Mouse (Mus musculus): ENCODE measurements around the gene Ecm2. TPM values are rescaled to one million over a fixed set of nuclear protein-coding genes. Genes with fewer than 3 reads are reported as not detected.

The Ecm2 gene
- polyA plus RNA-seq, 1 experiment from 2014 or later = 2.1 TPM

DNA sequence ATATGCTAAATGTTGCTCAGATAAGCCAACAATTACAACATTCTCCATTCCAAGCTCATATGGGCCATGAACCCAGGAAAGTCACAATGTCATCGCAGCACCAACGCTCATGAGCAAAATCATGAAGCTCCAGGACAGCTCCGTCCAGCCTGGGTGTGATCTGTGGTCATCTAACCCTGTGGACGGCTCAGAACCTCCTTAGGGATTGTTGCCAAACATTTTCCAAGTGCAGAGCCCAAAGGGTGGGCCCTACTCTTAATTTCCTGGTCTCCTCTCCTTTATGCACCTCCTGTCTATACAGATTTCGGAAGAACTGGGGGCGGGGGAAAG lies 32.0 kb upstream of the Ecm2 start:
- H3K36me3 ChIP-seq = no peaks in the 10 kb centered on the region
- H3K4me1 ChIP-seq (replicated peaks) = no peaks in the 10 kb centered on the region
- no peak for ATAC-seq
- no peak overlapping the region for H3K4me3 ChIP-seq (replicated peaks)
- H3K27ac ChIP-seq = no peak overlapping the region
- H3K9ac ChIP-seq (replicated peaks) = no peak overlapping the region
- H3K4me2 ChIP-seq (replicated peaks) = no peak overlapping the region
- no peaks in the 10 kb centered on the region for H3K9me3 ChIP-seq
- H3K27me3 ChIP-seq = no peaks in the 10 kb centered on the region
- WGBS = 96% methylated on average over 6 of the region's 6 CpGs

DNA sequence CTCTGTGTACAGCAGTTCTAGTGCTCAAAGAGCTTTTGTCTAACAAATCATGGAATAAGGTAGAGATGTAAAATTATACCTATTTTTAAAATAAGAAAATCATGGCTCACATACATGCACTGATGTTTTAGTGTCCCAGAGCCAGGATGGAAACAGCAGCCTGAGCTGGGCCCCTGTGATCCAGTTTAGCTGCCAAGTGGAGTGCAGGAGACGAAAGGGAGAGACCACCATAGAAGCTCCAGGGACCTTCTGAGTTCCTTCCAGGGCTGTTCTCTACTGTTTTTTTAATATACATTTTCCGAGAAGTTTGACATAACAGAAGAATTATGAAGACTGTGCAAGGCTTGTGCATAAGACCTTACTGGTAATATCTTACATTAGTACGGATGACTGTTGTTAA lies 26.7 kb upstream of the Ecm2 start:
- H3K27ac ChIP-seq = no peak overlapping the region
- no peak overlapping the region for H3K4me2 ChIP-seq (replicated peaks)
- no peak for ATAC-seq
- 95% methylated on average over 3 of the region's 3 CpGs for WGBS
- no peak overlapping the region for H3K9ac ChIP-seq (replicated peaks)
- no peaks in the 10 kb centered on the region for H3K27me3 ChIP-seq
- H3K4me1 ChIP-seq (replicated peaks) = no peaks in the 10 kb centered on the region
- no peak overlapping the region for H3K4me3 ChIP-seq (replicated peaks)
- H3K9me3 ChIP-seq = no peaks in the 10 kb centered on the region
- no peaks in the 10 kb centered on the region for H3K36me3 ChIP-seq

DNA sequence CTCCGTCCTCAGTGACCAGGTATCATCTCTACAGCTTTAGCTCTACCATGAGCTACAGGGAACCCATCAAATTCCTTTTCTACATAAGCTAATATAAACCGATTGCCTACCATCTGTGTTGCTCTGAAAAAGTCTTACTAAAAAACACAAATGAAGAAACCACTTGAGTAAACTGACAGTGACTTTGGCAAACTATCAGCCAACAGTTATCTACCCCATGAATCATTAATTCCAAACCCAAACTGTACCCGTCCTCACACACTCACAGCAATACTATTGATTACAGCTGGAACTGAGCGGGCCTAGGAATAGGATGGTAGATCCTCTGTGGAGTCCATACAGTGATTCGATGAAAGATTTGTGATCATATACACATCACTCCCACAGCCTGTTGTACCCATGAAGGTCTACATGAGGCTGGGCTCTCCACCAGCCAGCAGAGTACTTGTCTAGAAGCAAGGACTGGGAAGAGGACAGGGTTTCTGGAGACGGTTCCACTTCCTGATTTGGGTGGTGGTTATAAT lies 25.7 kb upstream of the Ecm2 start:
- no peak for ATAC-seq
- no peak overlapping the region for H3K9ac ChIP-seq (replicated peaks)
- no peak overlapping the region for H3K4me3 ChIP-seq (replicated peaks)
- no peak overlapping the region for H3K27ac ChIP-seq
- no peaks in the 10 kb centered on the region for H3K27me3 ChIP-seq
- 93% methylated on average over 6 of the region's 6 CpGs for WGBS
- H3K4me1 ChIP-seq (replicated peaks) = no peaks in the 10 kb centered on the region
- no peaks in the 10 kb centered on the region for H3K36me3 ChIP-seq
- no peak overlapping the region for H3K4me2 ChIP-seq (replicated peaks)
- no peaks in the 10 kb centered on the region for H3K9me3 ChIP-seq

DNA sequence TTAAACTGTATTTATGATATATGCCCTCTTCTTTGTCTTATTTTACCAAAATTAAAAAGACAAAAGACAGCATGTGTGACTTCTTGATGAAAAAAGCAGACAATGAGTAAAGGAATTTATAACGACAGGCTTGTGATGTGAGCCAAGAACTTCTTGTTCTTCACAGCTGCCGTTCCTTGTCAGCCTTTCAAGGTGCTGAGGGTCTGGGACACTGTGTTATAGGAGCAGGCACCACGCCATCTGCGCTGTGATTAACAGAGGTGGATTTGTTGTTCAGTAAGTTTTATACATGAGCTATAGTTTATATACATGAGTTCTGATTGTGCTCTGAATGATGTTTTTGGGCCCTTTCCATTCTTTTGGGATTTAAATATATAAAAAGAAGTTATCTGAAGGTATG lies 25.2 kb upstream of the Ecm2 start:
- no peaks in the 10 kb centered on the region for H3K4me1 ChIP-seq (replicated peaks)
- 85% methylated on average over 4 of the region's 4 CpGs for WGBS
- ATAC-seq = no peak
- no peaks in the 10 kb centered on the region for H3K36me3 ChIP-seq
- no peak overlapping the region for H3K9ac ChIP-seq (replicated peaks)
- no peak overlapping the region for H3K27ac ChIP-seq
- no peak overlapping the region for H3K4me2 ChIP-seq (replicated peaks)
- H3K27me3 ChIP-seq = no peaks in the 10 kb centered on the region
- H3K4me3 ChIP-seq (replicated peaks) = no peak overlapping the region
- H3K9me3 ChIP-seq = no peaks in the 10 kb centered on the region

DNA sequence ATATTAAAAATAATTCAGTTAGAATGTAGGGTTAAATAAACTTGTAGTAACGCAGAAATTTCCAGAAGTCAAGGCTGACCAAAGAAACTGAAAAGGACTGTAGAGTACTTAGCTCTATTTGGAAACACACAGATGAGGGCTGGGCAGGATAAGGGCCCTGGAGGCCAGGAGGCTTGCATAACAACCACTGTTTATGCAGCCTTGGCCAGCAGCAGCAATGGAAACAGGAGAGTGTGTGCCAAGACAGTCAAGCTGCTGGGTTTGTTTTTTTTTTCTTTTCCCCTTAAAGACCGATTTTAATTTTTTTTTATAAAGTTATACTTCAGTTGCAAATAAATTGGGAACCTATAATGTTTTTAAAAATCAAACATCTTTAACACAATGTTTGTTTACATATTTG lies 24.6 kb upstream of the Ecm2 start:
- H3K27ac ChIP-seq = no peak overlapping the region
- no peaks in the 10 kb centered on the region for H3K36me3 ChIP-seq
- ATAC-seq = no peak
- H3K9me3 ChIP-seq = no peaks in the 10 kb centered on the region
- no peaks in the 10 kb centered on the region for H3K4me1 ChIP-seq (replicated peaks)
- no peaks in the 10 kb centered on the region for H3K27me3 ChIP-seq
- H3K9ac ChIP-seq (replicated peaks) = no peak overlapping the region
- WGBS = 87% methylated on average over 2 of the region's 2 CpGs
- no peak overlapping the region for H3K4me3 ChIP-seq (replicated peaks)
- no peak overlapping the region for H3K4me2 ChIP-seq (replicated peaks)

DNA sequence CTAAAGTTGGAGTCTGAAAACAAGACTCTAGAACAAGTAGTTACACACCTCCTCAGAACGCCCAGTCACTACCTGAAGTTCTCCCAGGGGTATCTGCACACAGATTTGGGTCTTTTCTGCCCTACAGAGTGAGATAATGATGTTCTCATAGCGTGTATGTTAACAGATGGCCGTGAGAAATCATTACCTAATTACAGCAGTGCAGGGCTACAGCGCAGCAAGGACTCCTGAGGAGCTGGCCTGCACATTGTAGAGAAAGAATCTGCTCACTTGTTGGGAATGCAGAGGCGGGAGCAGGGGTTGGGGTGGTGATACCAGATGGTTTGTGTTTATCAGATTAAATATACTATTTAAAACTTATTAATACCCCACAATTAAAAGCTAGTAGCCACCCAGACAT lies 24.1 kb upstream of the Ecm2 start:
- Histone ChIP-seq H3K4me1 (replicated peaks) (no peaks in the 10 kb centered on the region), H3K4me3 (replicated peaks) (no peak overlapping the region), H3K9me3 (no peaks in the 10 kb centered on the region), H3K9ac (replicated peaks) (no peak overlapping the region), H3K27me3 (no peaks in the 10 kb centered on the region), H3K27ac (no peak overlapping the region), H3K4me2 (replicated peaks) (no peak overlapping the region), H3K36me3 (no peaks in the 10 kb centered on the region)
- ATAC-seq = no peak
- 71% methylated on average over 5 of the region's 5 CpGs for WGBS

DNA sequence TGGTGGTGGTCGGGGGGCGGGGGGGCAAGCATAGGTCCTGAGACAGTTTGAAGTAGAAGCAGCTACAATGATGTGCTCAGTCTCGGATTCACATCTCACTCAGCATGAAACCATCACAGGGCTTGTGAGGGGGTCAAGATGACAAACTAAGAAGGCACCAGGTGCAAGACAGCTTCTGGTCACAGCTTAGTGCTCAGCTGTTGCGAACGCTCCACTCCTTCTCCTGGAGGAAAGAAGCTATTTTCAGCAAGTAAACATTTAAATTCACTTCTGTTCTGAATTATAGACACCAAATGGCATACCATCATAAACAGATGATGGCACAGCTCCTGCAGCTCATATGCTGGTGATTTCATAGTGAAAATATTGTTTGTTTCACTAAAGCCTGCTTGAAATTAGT lies 19.2 kb upstream of the Ecm2 start:
- no peaks in the 10 kb centered on the region for H3K36me3 ChIP-seq
- no peaks in the 10 kb centered on the region for H3K4me1 ChIP-seq (replicated peaks)
- H3K27me3 ChIP-seq = no peaks in the 10 kb centered on the region
- no peak overlapping the region for H3K4me2 ChIP-seq (replicated peaks)
- H3K9ac ChIP-seq (replicated peaks) = no peak overlapping the region
- 88% methylated on average over 5 of the region's 5 CpGs for WGBS
- H3K9me3 ChIP-seq = no peaks in the 10 kb centered on the region
- no peak for ATAC-seq
- H3K27ac ChIP-seq = no peak overlapping the region
- no peak overlapping the region for H3K4me3 ChIP-seq (replicated peaks)

DNA sequence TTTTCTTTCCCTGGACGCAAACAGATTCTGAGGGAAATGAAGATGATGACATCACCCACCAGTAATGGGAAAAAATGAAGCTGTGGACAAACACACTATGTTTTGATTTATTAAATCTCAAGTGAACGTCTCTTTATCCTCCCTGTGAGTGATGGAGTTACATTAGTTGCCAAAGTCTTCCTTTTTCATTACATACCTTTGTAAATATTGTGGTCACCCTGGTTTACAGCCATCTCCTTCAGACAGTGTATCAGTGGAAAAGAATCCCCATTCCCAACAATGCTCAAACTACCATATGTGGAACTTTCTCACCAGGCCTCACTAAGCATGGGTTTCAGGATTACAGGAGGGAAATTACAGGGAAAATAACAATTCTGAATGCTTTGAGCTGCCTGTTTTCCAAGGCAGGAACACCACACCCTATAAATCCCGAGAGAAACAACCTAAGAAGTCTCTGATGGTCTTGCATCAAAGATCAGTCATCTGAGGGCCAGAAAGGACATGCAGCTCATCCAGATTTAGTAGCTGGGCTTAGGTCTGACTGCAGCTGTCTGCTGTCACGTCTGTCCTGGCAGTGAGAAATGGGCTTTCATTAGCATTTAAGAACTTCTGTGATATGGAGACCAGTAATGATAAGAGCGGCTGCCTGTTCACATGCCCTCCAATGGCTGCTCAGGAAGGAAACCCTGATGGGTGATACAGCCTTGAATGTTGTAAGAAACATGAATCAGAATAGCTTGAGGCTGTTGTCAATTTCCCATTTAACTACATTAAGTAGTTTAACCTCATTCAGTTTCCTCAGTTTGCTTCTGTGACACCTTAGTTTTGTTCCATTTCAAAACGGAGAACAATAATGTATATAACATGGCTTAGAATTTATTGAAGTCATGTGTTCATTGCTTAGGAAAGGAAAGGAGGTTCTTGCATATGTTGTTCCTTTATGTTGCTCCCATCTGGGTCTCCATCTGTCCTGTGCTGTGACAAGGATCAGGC lies 11.9 kb upstream of the Ecm2 start, which contains the start of gene Tes3-ps:
TSS of gene Tes3-ps (plus strand) at position 943 of the 993 bp plus-strand sequence.
- H3K27me3 ChIP-seq = no peaks in the 10 kb centered on the region
- no peaks in the 10 kb centered on the region for H3K36me3 ChIP-seq
- no peak within 1 kb of the TSS for H3K27ac ChIP-seq
- H3K9ac ChIP-seq (replicated peaks) = no peak within 1 kb of the TSS
- whole genome bisulfite sequencing = 83% methylated on average over 6 of the region's 6 CpGs
- H3K9me3 ChIP-seq = no peaks in the 10 kb centered on the region
- H3K4me2 ChIP-seq (replicated peaks) = no peak within 1 kb of the TSS
- no peaks in the 10 kb centered on the region for H3K4me1 ChIP-seq (replicated peaks)
- no peak for ATAC-seq
- no peak within 1 kb of the TSS for H3K4me3 ChIP-seq (replicated peaks)

DNA sequence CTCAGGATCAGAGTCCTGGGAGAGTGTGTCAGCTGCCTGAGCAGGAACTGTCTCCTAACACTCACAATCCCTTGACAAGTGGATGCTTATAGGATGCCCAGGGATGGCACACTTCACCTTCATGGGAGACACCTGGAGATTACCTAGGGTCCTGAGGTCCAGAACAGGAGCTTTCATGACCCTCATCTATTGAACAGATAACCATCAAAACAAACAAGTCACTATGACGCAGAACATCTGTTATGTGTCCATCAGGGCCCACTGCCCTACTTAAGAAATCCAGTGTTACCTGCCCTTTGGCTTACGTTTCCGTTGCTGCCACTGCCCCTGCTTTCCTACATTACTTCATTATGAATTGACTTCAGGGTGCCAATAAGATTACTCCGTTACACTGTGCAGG lies 1.2 kb downstream of the Ecm2 start:
- no peak overlapping the region for H3K27ac ChIP-seq
- no peaks in the 10 kb centered on the region for H3K27me3 ChIP-seq
- no peak overlapping the region for H3K4me3 ChIP-seq (replicated peaks)
- WGBS = 85% methylated on average over 4 of the region's 4 CpGs
- no peak for ATAC-seq
- H3K4me2 ChIP-seq (replicated peaks) = no peak overlapping the region
- no peaks in the 10 kb centered on the region for H3K9me3 ChIP-seq
- H3K9ac ChIP-seq (replicated peaks) = no peak overlapping the region
- H3K36me3 ChIP-seq = no peaks in the 10 kb centered on the region
- peaks cover 7% of the 10 kb centered on the region for H3K4me1 ChIP-seq (replicated peaks)

DNA sequence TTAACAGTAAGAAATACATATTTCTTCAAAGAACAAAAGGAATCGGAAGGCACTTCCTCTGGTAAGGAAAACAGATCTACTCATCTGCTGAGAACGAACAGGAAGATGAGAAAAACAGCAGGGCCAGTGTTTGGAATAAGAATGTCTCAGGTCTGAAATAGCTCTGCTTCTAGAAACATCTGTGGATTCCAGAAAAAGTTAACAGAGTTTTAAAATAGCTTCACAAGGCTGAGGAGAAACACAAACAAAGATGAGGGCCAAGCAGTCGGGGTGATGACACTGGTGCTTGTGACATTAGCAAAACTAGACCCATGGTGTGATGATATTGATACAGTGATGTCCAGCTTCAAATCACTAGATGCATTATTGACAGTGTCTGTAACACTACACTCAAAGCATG lies 2.6 kb downstream of the Ecm2 start:
- no peak overlapping the region for H3K4me2 ChIP-seq (replicated peaks)
- no peaks in the 10 kb centered on the region for H3K9me3 ChIP-seq
- H3K27ac ChIP-seq = no peak overlapping the region
- H3K36me3 ChIP-seq = no peaks in the 10 kb centered on the region
- H3K4me1 ChIP-seq (replicated peaks) = peaks cover 7% of the 10 kb centered on the region
- 87% methylated on average over 3 of the region's 3 CpGs for WGBS
- no peaks in the 10 kb centered on the region for H3K27me3 ChIP-seq
- ATAC-seq = no peak
- no peak overlapping the region for H3K9ac ChIP-seq (replicated peaks)
- no peak overlapping the region for H3K4me3 ChIP-seq (replicated peaks)

DNA sequence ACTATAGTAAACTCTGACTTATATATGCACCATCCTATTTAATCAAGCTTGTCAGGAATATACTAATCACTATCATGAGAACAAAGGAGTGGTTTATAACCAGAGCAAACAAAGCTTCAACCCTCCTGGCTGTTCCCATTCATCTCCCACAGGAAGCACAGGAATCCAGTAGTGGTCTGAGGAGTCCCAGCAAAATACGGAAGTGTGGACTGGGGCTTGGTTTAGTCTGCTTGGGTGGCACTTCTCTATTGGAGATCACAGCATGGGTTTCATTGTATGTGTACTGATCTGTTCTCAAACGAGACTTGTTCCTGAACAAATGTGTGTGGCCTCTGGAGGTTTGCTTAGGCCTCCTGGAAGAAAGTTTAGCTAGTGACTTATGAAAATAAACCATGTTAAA lies 14.2 kb downstream of the Ecm2 start:
- H3K4me3 ChIP-seq (replicated peaks) = no peak overlapping the region
- H3K27me3 ChIP-seq = no peaks in the 10 kb centered on the region
- H3K9me3 ChIP-seq = no peaks in the 10 kb centered on the region
- WGBS = 25% methylated on average over 2 of the region's 2 CpGs
- H3K9ac ChIP-seq (replicated peaks) = no peak overlapping the region
- no peaks in the 10 kb centered on the region for H3K4me1 ChIP-seq (replicated peaks)
- H3K36me3 ChIP-seq = no peaks in the 10 kb centered on the region
- no peak overlapping the region for H3K4me2 ChIP-seq (replicated peaks)
- ATAC-seq = no peak
- H3K27ac ChIP-seq = no peak overlapping the region

DNA sequence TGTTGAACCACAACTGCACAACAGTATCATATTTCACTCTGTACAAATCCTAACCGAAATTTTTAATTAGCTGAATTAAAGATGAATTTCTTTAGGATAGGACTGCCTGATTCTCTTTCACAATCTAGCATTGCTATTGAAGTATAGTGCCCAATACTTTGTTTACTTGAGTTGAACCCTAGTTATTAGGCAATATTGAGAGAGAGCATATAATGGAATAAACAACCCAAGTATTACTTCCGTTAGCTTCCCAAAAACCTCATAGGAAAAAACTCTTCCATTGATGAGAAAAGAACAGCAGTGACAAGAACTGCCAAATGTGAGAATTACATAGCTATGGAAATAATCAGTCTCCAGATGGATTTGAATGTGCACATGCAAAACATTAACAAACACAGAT lies 21.6 kb downstream of the Ecm2 start:
- Histone ChIP-seq H3K27me3 (no peaks in the 10 kb centered on the region), H3K9ac (replicated peaks) (no peak overlapping the region), H3K4me1 (replicated peaks) (no peaks in the 10 kb centered on the region), H3K4me2 (replicated peaks) (no peak overlapping the region), H3K9me3 (no peaks in the 10 kb centered on the region), H3K4me3 (replicated peaks) (no peak overlapping the region), H3K36me3 (no peaks in the 10 kb centered on the region), H3K27ac (no peak overlapping the region)
- no peak for ATAC-seq
- WGBS = 88% methylated on average over 2 of the region's 2 CpGs

DNA sequence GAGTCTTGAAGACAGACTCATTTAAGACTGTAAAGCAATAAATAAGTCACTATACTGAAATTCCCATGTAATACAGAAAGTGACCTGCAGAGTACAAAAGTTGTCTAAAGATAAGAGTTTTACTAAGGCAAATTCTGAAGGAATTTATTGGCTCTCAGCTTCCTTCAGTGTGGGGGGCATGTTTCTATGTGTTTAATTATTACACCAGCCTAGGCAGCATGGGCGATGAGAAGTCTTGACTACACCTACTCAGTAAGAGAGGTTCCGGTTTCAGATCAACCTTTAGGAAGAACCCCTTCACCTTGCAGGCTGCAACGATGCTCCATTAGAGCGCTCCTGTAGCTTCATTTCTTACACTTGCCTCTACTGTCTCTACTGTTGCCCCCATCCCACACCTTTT lies 26.0 kb downstream of the Ecm2 start:
- WGBS = over 99% methylated on average over 4 of the region's 4 CpGs

More for the DNA sequence above, 26.0 kb downstream of the Ecm2 start:
- no peak for ATAC-seq
- H3K27ac ChIP-seq = no peak overlapping the region
- no peaks in the 10 kb centered on the region for H3K36me3 ChIP-seq
- no peak overlapping the region for H3K9ac ChIP-seq (replicated peaks)
- no peaks in the 10 kb centered on the region for H3K9me3 ChIP-seq
- H3K27me3 ChIP-seq = no peaks in the 10 kb centered on the region
- no peaks in the 10 kb centered on the region for H3K4me1 ChIP-seq (replicated peaks)
- H3K4me2 ChIP-seq (replicated peaks) = no peak overlapping the region
- no peak overlapping the region for H3K4me3 ChIP-seq (replicated peaks)

All from midbrain, embryonic 13.5 days (tissue).